Mouse (Mus musculus): ENCODE measurements around the gene Calm2. TPM values are rescaled to one million over a fixed set of nuclear protein-coding genes. Genes with fewer than 3 reads are reported as not detected.

Gene Calm2
- total and polyA plus RNA-seq, 3 experiments: 203 to 604 (median 546) TPM

- Histone ChIP-seq H3K4me2 (ENCODE audit: insufficient read depth, low read depth, poor library complexity, severe bottlenecking) (no peak overlapping the region), H3K9ac (ENCODE audit: insufficient read depth, low read depth) (no peak overlapping the region), H3K27me3 (replicated peaks) (peaks cover 2% of the 10 kb centered on the region), H3K4me1 (ENCODE audit: control insufficient read depth in 1 of 2, insufficient read depth in 2 of 2) (peaks cover 1 to 20% of the 10 kb centered on the region in 2 experiments; a peak in 3 of 4 replicates), H3K27ac (ENCODE audit: insufficient read depth, low read depth) (no peak overlapping the region), H3K9me3 (replicated peaks; ENCODE audit: low read length) (peaks cover 3% of the 10 kb centered on the region), H3K79me2 (replicated peaks; ENCODE audit: control insufficient read depth, extremely low read depth, insufficient read depth, poor library complexity, severe bottlenecking) (peaks cover 29% of the 10 kb centered on the region), H3K36me3 (replicated peaks in 1 of 2; ENCODE audit: control insufficient read depth in 1 of 2, insufficient read depth in 1 of 2, low read length in 1 of 2) (peaks cover 0 to 6% of the 10 kb centered on the region in 2 experiments), H3K4me3 (replicated peaks in 1 of 3; ENCODE audit: low read depth in 2 of 3, low read length in 2 of 3, poor library complexity in 1 of 3) (no peak overlapping the region)
- TF ChIP-seq ELF1 (IDR thresholded peaks at IDR 0.05; ENCODE audit: low read depth, low read length) (no peak), SMC3 (IDR thresholded peaks at IDR 0.05; ENCODE audit: low read depth, low read length) (no peak), JUN (IDR thresholded peaks at IDR 0.05; ENCODE audit: insufficient read depth, low read depth, low read length) (no peak), NRF1 (IDR thresholded peaks at IDR 0.05; ENCODE audit: low read depth, low read length) (no peak), ETS1 (conservative IDR thresholded peaks at IDR 0.05; ENCODE audit: low read depth, low read length) (no peak), ZNF384 (IDR thresholded peaks at IDR 0.05; ENCODE audit: low read depth, low read length) (no peak), HCFC1 (IDR thresholded peaks at IDR 0.05; ENCODE audit: low read depth, low read length) (no peak), MAFK (IDR thresholded peaks at IDR 0.05; ENCODE audit: insufficient replicate concordance, low read length) (peak; percentile 70; the same call in 1 of the 2 replicates)
- dilution Hi-C loops (cut with MboI; ENCODE audit: extremely low pct_ligation_motif_present, extremely low pct_unique_long_range_greater_than_20kb, low sequenced_read_pairs): no loop called here
- DNase-seq (ENCODE audit: extremely low read depth): no peak
- in situ Hi-C loops (cut with MboI; ENCODE audit: low pct_ligation_motif_present, low pct_unique_long_range_greater_than_20kb, low sequenced_read_pairs): no loop called here
Measured at GRCm38 (mm10) chr17:87448339-87448738, 1.6 kb upstream of the Calm2 start.

- dilution Hi-C loops (cut with MboI; ENCODE audit: extremely low pct_ligation_motif_present, extremely low pct_unique_long_range_greater_than_20kb, low sequenced_read_pairs): no loop called here
- H3K9ac ChIP-seq (ENCODE audit: insufficient read depth, low read depth): peak overlapping the region; percentile 62
- peak overlapping the region; percentile 64; the same call in 1 of the 2 replicates for H3K4me2 ChIP-seq (ENCODE audit: insufficient read depth, low read depth, poor library complexity, severe bottlenecking)
- peaks cover 3% of the 10 kb centered on the region for H3K9me3 ChIP-seq (replicated peaks; ENCODE audit: low read length)
- H3K27ac ChIP-seq (ENCODE audit: insufficient read depth, low read depth): no peak overlapping the region
- peaks cover 35% of the 10 kb centered on the region for H3K79me2 ChIP-seq (replicated peaks; ENCODE audit: control insufficient read depth, extremely low read depth, insufficient read depth, poor library complexity, severe bottlenecking)
- DNase-seq (ENCODE audit: extremely low read depth): no peak
- no peaks in the 10 kb centered on the region for H3K27me3 ChIP-seq (replicated peaks)
- H3K4me3 ChIP-seq (replicated peaks in 1 of 3; ENCODE audit: low read depth in 2 of 3, low read length in 2 of 3, poor library complexity in 1 of 3): peak overlapping the region in 2 of 3 experiments; percentile 64 to 85
- in situ Hi-C loops (cut with MboI; ENCODE audit: low pct_ligation_motif_present, low pct_unique_long_range_greater_than_20kb, low sequenced_read_pairs): no loop called here
- peaks cover 0 to 7% of the 10 kb centered on the region in 2 experiments for H3K36me3 ChIP-seq (replicated peaks in 1 of 2; ENCODE audit: control insufficient read depth in 1 of 2, insufficient read depth in 1 of 2, low read length in 1 of 2)
- H3K4me1 ChIP-seq (ENCODE audit: control insufficient read depth in 1 of 2, insufficient read depth in 2 of 2): peaks cover 3 to 25% of the 10 kb centered on the region in 2 experiments; a peak in 3 of 4 replicates
- TF ChIP-seq E2F4 (IDR thresholded peaks at IDR 0.05; ENCODE audit: insufficient replicate concordance, low read depth, low read length) (no peak), MYC (IDR thresholded peaks at IDR 0.05; ENCODE audit: low read depth, low read length) (no peak), RAD21 (IDR thresholded peaks at IDR 0.05; ENCODE audit: low read depth, low read length) (no peak), NELFE (IDR thresholded peaks at IDR 0.05; ENCODE audit: low read depth, low read length) (no peak), IRF4 (IDR thresholded peaks at IDR 0.05; ENCODE audit: low read depth, low read length) (no peak), PAX5 (IDR thresholded peaks at IDR 0.05; ENCODE audit: low read length) (no peak)
Measured at GRCm38 (mm10) chr17:87447612-87448200, 971 bp upstream of the Calm2 start.
